Mouse (Mus musculus): Measurements from ENCODE around the gene Susd3. TPM values are rescaled to one million over a fixed set of nuclear protein-coding genes. Genes with fewer than 3 reads are reported as not detected.

Gene Susd3
- polyA plus RNA-seq, 1 experiment = 10.2 TPM

DNA sequence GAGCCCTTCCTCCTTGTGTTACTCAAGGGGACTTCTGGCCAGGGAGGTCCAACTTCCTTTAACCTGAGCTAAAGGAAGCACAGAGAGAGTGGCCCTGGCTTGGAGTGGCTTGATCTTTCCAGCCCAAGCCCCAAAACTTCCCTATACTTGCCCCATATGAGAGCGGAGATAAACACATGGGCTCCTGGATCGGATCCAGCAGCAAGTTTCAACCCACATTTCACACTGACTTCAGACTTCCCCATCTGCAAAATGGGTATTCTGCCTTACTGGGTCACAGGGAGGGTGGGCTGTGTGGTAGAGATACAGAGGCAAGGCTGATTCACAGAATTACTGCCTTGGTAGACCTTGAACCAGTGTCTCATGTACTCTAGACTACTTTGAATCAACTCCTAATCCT lies 5.0 kb downstream of the Susd3 start:
- WGBS = 11% methylated on average over 2 of the region's 2 CpGs
- peaks cover 9% of the 10 kb centered on the region for H3K4me1 ChIP-seq (ENCODE audit: control insufficient read depth, insufficient read depth, low read length)

DNA sequence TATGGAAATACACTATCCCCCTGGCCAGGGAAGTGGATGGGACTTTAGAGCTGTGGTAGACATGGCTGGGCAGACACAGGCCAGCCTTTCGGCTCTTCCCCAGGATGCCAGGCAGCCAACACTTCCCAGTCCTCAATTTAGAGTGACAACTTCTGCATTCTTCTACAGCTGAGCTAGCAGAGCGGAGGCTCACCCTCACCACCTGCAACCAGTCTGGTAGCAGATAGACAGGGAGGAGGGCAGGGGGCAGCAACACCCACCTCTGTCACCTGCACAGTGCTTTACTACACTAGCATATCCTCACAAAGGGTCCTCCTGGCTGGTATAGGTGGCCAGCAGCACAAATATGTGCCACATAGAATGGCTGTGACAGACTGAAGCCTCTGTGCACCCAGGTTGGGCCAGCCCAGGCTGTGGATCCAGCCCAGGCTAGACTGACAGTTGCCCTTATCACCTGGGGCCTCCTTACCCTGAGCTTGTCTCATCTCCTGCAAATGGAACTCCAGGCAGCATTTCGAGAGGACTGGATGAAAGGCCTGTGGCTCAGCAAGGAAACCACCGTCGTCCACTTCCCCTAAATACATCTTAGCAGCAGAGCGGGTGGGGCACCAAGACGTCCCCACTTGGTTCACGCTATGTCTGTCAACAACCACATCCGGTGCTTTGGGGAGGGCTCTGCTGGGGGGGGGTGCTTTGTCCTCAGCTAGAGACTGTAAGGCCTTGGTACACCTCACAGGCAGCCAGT lies 6.0 kb downstream of the Susd3 start:
- H3K4me1 ChIP-seq (ENCODE audit: control insufficient read depth, insufficient read depth, low read length) = peaks cover 10% of the 10 kb centered on the region
- TF ChIP-seq POLR2A (IDR thresholded peaks at IDR 0.05; ENCODE audit: borderline replicate concordance, control insufficient read depth, low read depth, low read length) (peak; percentile 46; the same call in 1 of the 2 replicates), CTCF (IDR thresholded peaks at IDR 0.05; ENCODE audit: control insufficient read depth, insufficient read depth, low read length) (no peak)

More for the DNA sequence above, 5.0 kb downstream of the Susd3 start:
- H3K27ac ChIP-seq (ENCODE audit: control insufficient read depth, insufficient read depth, low read depth, low read length, poor library complexity) = peak overlapping the region; percentile 75
- H3K4me3 ChIP-seq (replicated peaks; ENCODE audit: control insufficient read depth, low read depth, low read length) = no peak overlapping the region
- no peak for TF ChIP-seq CTCF (IDR thresholded peaks at IDR 0.05; ENCODE audit: control insufficient read depth, insufficient read depth, low read length)
- TF ChIP-seq POLR2A (IDR thresholded peaks at IDR 0.05; ENCODE audit: borderline replicate concordance, control insufficient read depth, low read depth, low read length) = no peak

DNA sequence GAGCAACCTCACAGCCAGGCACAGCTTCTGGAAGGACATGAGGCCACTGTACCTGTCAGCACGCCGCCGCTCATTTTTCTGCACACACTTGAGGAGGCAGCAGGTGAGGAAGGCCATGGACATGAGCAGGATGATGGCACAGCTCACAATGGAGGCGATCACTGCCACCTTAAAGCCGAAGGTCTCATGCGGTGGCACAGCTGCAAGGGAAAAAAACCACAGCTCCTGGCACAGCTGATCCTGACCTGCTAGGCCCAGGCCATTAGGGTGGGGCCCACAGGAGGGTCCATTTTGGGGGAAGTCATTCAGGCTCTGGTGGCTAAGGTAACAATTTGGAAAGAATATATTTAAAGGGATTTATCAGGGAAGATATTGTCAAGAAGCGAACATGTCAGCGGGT lies 9.8 kb downstream of the Susd3 start:
- TF ChIP-seq POLR2A (IDR thresholded peaks at IDR 0.05; ENCODE audit: borderline replicate concordance, control insufficient read depth, low read depth, low read length) = no peak
- TF ChIP-seq CTCF (IDR thresholded peaks at IDR 0.05; ENCODE audit: control insufficient read depth, insufficient read depth, low read length) = no peak
- WGBS = 84% methylated on average over 8 of the region's 8 CpGs
- Histone ChIP-seq H3K4me1 (ENCODE audit: control insufficient read depth, insufficient read depth, low read length) (peaks cover 10% of the 10 kb centered on the region), H3K4me3 (replicated peaks; ENCODE audit: control insufficient read depth, low read depth, low read length) (no peak overlapping the region), H3K27ac (ENCODE audit: control insufficient read depth, insufficient read depth, low read depth, low read length, poor library complexity) (no peak overlapping the region)

More for the DNA sequence above, 6.0 kb downstream of the Susd3 start:
- H3K4me3 ChIP-seq (replicated peaks; ENCODE audit: control insufficient read depth, low read depth, low read length) = peak overlapping the region; percentile 27
- 3% methylated on average over 9 of the region's 9 CpGs for WGBS
- H3K27ac ChIP-seq (ENCODE audit: control insufficient read depth, insufficient read depth, low read depth, low read length, poor library complexity) = peak overlapping the region; percentile 86

DNA sequence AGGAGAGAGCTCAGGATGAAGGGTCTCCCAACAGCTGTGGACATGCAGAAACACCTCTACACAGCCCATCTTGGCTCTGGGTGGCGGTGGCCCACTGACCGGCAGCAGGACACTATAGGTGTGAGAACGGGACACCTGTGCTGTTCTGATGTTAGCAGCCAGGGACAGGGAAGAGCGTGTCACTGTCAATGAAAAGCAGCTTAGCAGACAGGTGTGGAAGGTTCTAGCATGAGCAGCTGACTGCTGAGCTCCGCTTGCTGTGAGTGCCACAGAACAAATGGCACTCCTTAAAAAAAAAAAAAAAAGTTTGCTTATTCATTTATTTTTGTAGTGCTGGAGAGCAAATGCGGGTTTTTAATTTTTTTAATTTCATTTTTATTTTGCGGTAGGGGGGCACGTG lies 10.9 kb downstream of the Susd3 start:
- no peak overlapping the region for H3K27ac ChIP-seq (ENCODE audit: control insufficient read depth, insufficient read depth, low read depth, low read length, poor library complexity)
- peaks cover 10% of the 10 kb centered on the region for H3K4me1 ChIP-seq (ENCODE audit: control insufficient read depth, insufficient read depth, low read length)
- no peak overlapping the region for H3K4me3 ChIP-seq (replicated peaks; ENCODE audit: control insufficient read depth, low read depth, low read length)
- 87% methylated on average over 8 of the region's 8 CpGs for WGBS
- TF ChIP-seq POLR2A (IDR thresholded peaks at IDR 0.05; ENCODE audit: borderline replicate concordance, control insufficient read depth, low read depth, low read length) (no peak), CTCF (IDR thresholded peaks at IDR 0.05; ENCODE audit: control insufficient read depth, insufficient read depth, low read length) (no peak)

DNA sequence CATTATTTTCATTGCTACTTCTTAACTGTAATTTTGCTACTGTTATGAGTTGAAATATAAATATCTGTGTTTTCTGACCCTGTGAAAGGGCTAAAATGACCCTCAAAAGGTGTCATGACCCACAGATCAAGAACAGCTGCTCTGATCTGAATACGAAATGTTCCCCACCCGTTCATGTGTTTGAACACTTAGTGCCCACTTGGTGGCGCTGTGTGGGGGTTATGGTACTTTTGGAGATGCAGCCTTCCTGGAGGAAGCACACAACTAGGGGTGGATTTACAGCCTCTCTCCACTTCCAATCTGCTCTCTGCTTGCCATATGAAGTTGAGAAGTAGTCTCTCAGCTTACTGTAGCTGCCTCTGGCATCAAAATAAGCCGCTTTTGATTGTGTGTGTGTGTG lies 13.8 kb downstream of the Susd3 start:
- 94% methylated on average over 4 of the region's 4 CpGs for WGBS
- H3K4me1 ChIP-seq (ENCODE audit: control insufficient read depth, insufficient read depth, low read length) = peaks cover 3% of the 10 kb centered on the region
- no peak overlapping the region for H3K27ac ChIP-seq (ENCODE audit: control insufficient read depth, insufficient read depth, low read depth, low read length, poor library complexity)
- no peak overlapping the region for H3K4me3 ChIP-seq (replicated peaks; ENCODE audit: control insufficient read depth, low read depth, low read length)
- TF ChIP-seq POLR2A (IDR thresholded peaks at IDR 0.05; ENCODE audit: borderline replicate concordance, control insufficient read depth, low read depth, low read length) = no peak
- TF ChIP-seq CTCF (IDR thresholded peaks at IDR 0.05; ENCODE audit: control insufficient read depth, insufficient read depth, low read length) = peak; percentile 29; the same call in 1 of the 2 replicates

DNA sequence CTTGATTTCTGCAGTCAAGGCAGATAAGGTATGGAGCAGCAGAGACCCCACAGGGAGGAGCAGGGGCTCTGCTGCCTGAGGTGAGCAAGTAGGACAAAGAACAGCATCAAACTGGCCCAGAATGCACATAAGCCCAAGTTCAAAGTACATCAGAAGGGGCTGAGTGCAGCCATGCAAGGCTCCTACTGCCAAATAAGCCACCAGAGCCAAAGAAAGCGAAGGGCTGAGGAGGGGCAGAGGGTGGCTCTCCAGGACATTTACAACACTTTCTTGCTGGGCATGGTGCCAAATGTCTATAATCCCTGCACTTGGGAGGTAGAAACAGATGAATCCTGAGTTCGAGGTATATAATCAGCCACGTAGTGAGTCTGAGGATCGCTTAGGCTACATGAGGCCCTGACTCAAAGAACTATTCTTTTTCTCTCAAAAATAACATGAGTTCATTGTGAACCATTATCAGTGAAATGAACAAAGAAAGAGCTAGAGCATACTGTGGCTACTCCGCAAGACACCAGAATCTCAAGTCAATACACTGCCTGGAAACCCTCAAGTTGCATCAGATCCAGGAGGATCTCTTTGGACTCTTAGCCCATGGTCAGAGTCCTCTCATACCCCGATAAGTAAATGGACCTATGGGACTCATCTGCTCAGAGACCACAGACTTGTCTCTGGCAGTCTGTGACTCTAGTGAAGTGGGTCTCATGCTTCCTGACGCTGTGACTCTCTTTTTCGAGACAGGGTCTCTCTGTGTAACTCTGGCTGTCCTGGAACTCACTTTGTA lies 14.5 kb downstream of the Susd3 start:
- H3K27ac ChIP-seq (ENCODE audit: control insufficient read depth, insufficient read depth, low read depth, low read length, poor library complexity) = no peak overlapping the region
- TF ChIP-seq POLR2A (IDR thresholded peaks at IDR 0.05; ENCODE audit: borderline replicate concordance, control insufficient read depth, low read depth, low read length) (no peak), CTCF (IDR thresholded peaks at IDR 0.05; ENCODE audit: control insufficient read depth, insufficient read depth, low read length) (no peak)
- WGBS = 84% methylated on average over 8 of the region's 8 CpGs
- peaks cover 3% of the 10 kb centered on the region for H3K4me1 ChIP-seq (ENCODE audit: control insufficient read depth, insufficient read depth, low read length)
- H3K4me3 ChIP-seq (replicated peaks; ENCODE audit: control insufficient read depth, low read depth, low read length) = no peak overlapping the region

DNA sequence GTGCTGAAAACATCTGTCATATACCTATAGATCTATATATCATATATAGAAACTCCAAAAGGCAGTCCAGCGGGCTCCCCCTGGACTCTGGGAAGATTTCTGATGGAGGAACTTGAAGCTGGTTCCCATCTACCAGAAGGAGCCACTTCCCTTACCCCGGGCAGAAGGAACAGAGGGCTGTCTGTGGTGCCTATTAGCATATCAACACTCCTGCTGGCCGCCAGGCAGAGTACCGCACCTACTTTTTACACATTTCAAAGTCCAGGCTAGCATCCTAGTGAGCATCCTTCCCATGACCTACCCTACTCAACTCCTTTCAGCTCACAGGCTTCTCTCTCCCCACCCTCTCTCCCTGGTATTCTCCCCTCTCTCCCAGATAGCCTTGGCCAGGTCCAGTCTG lies 22.9 kb downstream of the Susd3 start:
- no peak overlapping the region for H3K4me3 ChIP-seq (replicated peaks; ENCODE audit: control insufficient read depth, low read depth, low read length)
- 51% methylated on average over 4 of the region's 4 CpGs for WGBS
- TF ChIP-seq POLR2A (IDR thresholded peaks at IDR 0.05; ENCODE audit: borderline replicate concordance, control insufficient read depth, low read depth, low read length) = no peak
- no peak for TF ChIP-seq CTCF (IDR thresholded peaks at IDR 0.05; ENCODE audit: control insufficient read depth, insufficient read depth, low read length)
- no peak overlapping the region for H3K27ac ChIP-seq (ENCODE audit: control insufficient read depth, insufficient read depth, low read depth, low read length, poor library complexity)
- H3K4me1 ChIP-seq (ENCODE audit: control insufficient read depth, insufficient read depth, low read length) = peaks cover 3% of the 10 kb centered on the region

DNA sequence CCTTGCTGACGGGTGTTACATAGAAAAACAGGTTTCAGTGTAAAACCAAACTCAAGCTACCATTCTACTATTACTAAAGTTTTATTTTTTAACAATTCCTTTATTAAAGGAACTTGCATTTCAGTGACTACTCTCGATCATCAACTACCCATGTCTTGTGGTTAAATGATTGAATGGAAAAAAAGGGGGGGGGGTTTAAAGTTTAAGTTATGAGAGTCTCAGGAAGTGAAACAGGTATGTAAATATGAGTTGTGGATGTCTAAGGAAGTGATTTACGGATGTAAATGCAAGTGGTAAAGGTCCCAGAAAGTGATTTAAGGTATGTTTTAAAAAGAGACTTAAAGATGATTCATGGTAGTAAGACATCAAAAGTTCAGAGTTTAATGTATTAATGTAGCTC lies 23.3 kb downstream of the Susd3 start:
- WGBS = 47% methylated on average over 3 of the region's 3 CpGs
- Histone ChIP-seq H3K27ac (ENCODE audit: control insufficient read depth, insufficient read depth, low read depth, low read length, poor library complexity) (no peak overlapping the region), H3K4me1 (ENCODE audit: control insufficient read depth, insufficient read depth, low read length) (peaks cover 3% of the 10 kb centered on the region), H3K4me3 (replicated peaks; ENCODE audit: control insufficient read depth, low read depth, low read length) (no peak overlapping the region)
- TF ChIP-seq CTCF (IDR thresholded peaks at IDR 0.05; ENCODE audit: control insufficient read depth, insufficient read depth, low read length) = no peak
- no peak for TF ChIP-seq POLR2A (IDR thresholded peaks at IDR 0.05; ENCODE audit: borderline replicate concordance, control insufficient read depth, low read depth, low read length)
